Mouse (Mus musculus): ENCODE results near the gene E2f8.
A peak's percentile ranks its signal among the peaks of the same experiment; 100 is the strongest.

The E2f8 gene

GRCm38 (mm10) chr7:48858257-48858656 lies 23.1 kb downstream of the E2f8 start:
- DNase-seq (ENCODE audit: low read depth, low spot score) = no peak

GRCm38 (mm10) chr7:48855461-48855860 lies 25.9 kb downstream of the E2f8 start:
- no peak for DNase-seq (ENCODE audit: low read depth, low spot score)

GRCm38 (mm10) chr7:48853496-48853895 lies 27.9 kb downstream of the E2f8 start:
- DNase-seq (ENCODE audit: low read depth, low spot score) = no peak

- DNase-seq (ENCODE audit: low read depth, low spot score) = no peak
These were observed 29.8 kb downstream of the E2f8 start for GRCm38 (mm10) chr7:48851529-48852104.

- DNase-seq (ENCODE audit: low read depth, low spot score) = no peak
These were observed 33.4 kb downstream of the E2f8 start, which contains the start of gene Csrp3 for GRCm38 (mm10) chr7:48847820-48848650. Gene Csrp3, minus strand, starts transcription at chr7:48848033.

- DNase-seq (ENCODE audit: low read depth, low spot score) = no peak
These were observed 34.6 kb downstream of the E2f8 start for GRCm38 (mm10) chr7:48846755-48847154.

- DNase-seq (ENCODE audit: low read depth, low spot score) = peak; percentile 21
These were observed 36.0 kb downstream of the E2f8 start for GRCm38 (mm10) chr7:48845213-48845973.

- DNase-seq (ENCODE audit: low read depth, low spot score) = no peak
These were observed 37.9 kb downstream of the E2f8 start for GRCm38 (mm10) chr7:48843541-48843940.

GRCm38 (mm10) chr7:48842353-48842752 lies 39.0 kb downstream of the E2f8 start:
- DNase-seq (ENCODE audit: low read depth, low spot score) = peak; percentile 25

GRCm38 (mm10) chr7:48841538-48841937 lies 39.9 kb downstream of the E2f8 start:
- no peak for DNase-seq (ENCODE audit: low read depth, low spot score)

- DNase-seq (ENCODE audit: low read depth, low spot score) = no peak
These were observed 40.9 kb downstream of the E2f8 start for GRCm38 (mm10) chr7:48840545-48840944.

GRCm38 (mm10) chr7:48838434-48838833 lies 43.0 kb downstream of the E2f8 start:
- no peak for DNase-seq (ENCODE audit: low read depth, low spot score)

GRCm38 (mm10) chr7:48836949-48837348 lies 44.4 kb downstream of the E2f8 start:
- no peak for DNase-seq (ENCODE audit: low read depth, low spot score)

GRCm38 (mm10) chr7:48834989-48835626 lies 46.3 kb downstream of the E2f8 start:
- DNase-seq (ENCODE audit: low read depth, low spot score) = no peak

GRCm38 (mm10) chr7:48834371-48834970 lies 46.9 kb downstream of the E2f8 start:
- no peak for DNase-seq (ENCODE audit: low read depth, low spot score)

GRCm38 (mm10) chr7:48832735-48833134 lies 48.7 kb downstream of the E2f8 start:
- no peak for DNase-seq (ENCODE audit: low read depth, low spot score)

- DNase-seq (ENCODE audit: low read depth, low spot score) = no peak
These were observed 51.0 kb downstream of the E2f8 start for GRCm38 (mm10) chr7:48830395-48830794.

- DNase-seq (ENCODE audit: low read depth, low spot score) = no peak
These were observed 52.1 kb downstream of the E2f8 start for GRCm38 (mm10) chr7:48829177-48829910.

- DNase-seq (ENCODE audit: low read depth, low spot score) = no peak
These were observed 56.2 kb downstream of the E2f8 start for GRCm38 (mm10) chr7:48825170-48825569.

- no peak for DNase-seq (ENCODE audit: low read depth, low spot score)
These were observed 56.7 kb downstream of the E2f8 start for GRCm38 (mm10) chr7:48824671-48825070.

GRCm38 (mm10) chr7:48823621-48824020 lies 57.8 kb downstream of the E2f8 start:
- no peak for DNase-seq (ENCODE audit: low read depth, low spot score)

All from skeletal muscle tissue, adult 2 months (tissue).